Mouse (Mus musculus) midbrain, embryonic 11.5 days (tissue): Measurements from ENCODE around the gene Fam208b. TPM values are rescaled to one million over a fixed set of nuclear protein-coding genes. Genes with fewer than 3 reads are reported as not detected.

ENCODE experiments used
- polyA plus RNA-seq: library from polyadenylated mRNA; unstranded; fragments of >200 nt; fragmentation: Nextera tagmentation; extraction: Ambion mirVana; gene quantifications from 2 replicates; pipeline ENCODE4 v1.2.1, GENCODE M21; 2014

Gene Fam208b
- polyA plus RNA-seq, 1 experiment from 2014 or later: 20.5 TPM

Other genes starting within 250 kb of the Fam208b start
- gene Gdi2, start 73.0 kb downstream of the Fam208b start, polyA plus RNA-seq: 520 and 553 TPM in 2 replicates
- gene Asb13, start 22.9 kb upstream of the Fam208b start, polyA plus RNA-seq: 9.6 and 9.7 TPM in 2 replicates
- not detected in 2 replicates for gene Calml3, start 193.2 kb upstream of the Fam208b start, polyA plus RNA-seq
- gene Calm4, start 226.6 kb upstream of the Fam208b start, polyA plus RNA-seq: not detected in 2 replicates
- gene Calm5, start 243.1 kb upstream of the Fam208b start, polyA plus RNA-seq: not detected in 2 replicates